Mouse (Mus musculus) adrenal gland, postnatal 14 days (tissue): ENCODE data around the gene Zfp275. TPM values are rescaled to one million over a fixed set of nuclear protein-coding genes. Genes with fewer than 3 reads are reported as not detected.
"Not testable (repeated sequence)": the region's sequence is repeated elsewhere in the genome, so short reads cannot be mapped to it uniquely, and the experiment has no call there.

Experiments
- DNase-seq: peaks from one replicate; pipeline ENCODE4 v3.0.0; 2021; ENCODE audit warnings: mixed read lengths
- long read RNA-seq, 2 experiments: library from polyadenylated mRNA; stranded (forward); transcript quantifications; one replicate each; pipeline ENCODE4 v2.0.0; 2021
- total RNA-seq: library from RNA; stranded (reverse); gene quantifications from 2 replicates; pipeline ENCODE4 v1.2.3, GENCODE M21; 2021

Gene Zfp275
- total RNA-seq = 19.3 and 22.9 TPM in 2 replicates
- long read RNA-seq, experiment 1, partial matches to known transcripts = 0 of 2 reads
- long read RNA-seq, experiment 1, other reads (novel, unspliced or antisense) = 2 of 2 reads
- long read RNA-seq, experiment 2, partial matches to known transcripts = 0 of 9 reads
- long read RNA-seq, experiment 2, other reads (novel, unspliced or antisense) = 9 of 9 reads

DNA sequence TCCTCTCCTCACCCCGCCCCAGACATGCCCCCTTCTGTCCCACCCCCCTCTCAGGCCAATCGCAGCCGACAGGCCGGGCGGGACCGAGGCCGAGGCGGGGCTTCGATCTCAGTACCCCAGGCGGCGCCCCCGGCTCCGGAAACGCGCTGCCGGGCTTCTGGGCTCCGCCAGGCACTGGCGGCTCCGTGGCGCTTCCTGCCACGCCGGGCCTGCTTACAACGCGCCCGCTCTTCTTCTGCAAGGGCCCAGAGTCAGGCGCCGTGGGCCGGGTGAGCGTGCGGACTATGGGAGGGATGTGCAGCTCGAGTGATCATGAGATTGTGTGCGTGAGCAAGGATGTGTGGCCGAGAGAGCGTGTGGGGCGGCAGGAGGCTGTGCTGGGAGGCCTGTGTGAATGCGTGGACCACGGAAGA is at the start of gene Zfp275:
TSS of gene Zfp275 (plus strand) at position 139 of the 413 bp plus-strand sequence.
- peak; percentile 87 for DNase-seq

DNA sequence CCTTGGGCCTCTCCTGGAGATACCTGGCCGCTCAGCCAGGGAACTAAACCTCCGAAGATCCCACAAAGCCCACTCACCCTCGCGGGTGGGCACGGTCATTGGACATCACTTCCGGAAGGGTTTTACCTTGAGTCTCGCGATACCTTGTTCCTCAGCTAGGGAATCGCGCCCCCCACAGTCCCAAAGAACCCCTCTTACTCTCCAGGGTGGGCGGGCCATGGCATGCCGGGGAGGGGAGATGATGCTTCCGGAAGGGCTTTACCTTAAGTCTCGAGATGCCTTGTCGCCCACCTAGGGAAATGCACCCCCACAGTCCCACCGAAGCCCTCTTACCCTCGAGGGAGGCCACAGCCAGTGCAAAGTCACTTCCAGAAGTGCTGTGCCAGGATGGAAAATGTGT is 49.5 kb upstream of the Zfp275 start, which contains the start of the genes Xlr5a and Xlr5c:
TSS of gene Xlr5a (minus strand) at position 101 of the 400 bp plus-strand sequence.
TSS of gene Xlr5c (minus strand) at position 101 of the 400 bp plus-strand sequence.
- DNase-seq = not testable (repeated sequence)

DNA sequence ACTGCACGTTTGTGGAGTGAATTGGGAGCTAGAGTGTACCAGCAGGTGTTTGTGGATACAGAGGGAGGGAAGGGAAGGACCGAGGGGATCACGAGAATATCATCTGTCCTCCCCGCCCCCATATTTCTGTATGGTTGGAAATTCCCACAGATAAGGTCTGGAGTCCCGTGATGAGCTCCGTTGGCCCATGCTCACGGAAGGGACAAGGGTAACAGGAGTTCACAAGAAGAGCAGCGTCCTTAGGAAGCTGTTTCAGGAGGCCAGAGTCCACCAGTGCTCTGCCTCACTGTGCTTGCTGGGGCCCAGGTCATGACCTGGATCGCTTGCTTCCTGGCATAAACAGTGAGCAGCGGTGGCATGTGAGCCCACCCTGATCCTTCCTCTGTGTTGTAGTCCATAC is 46.7 kb upstream of the Zfp275 start:
- not testable (repeated sequence) for DNase-seq

DNA sequence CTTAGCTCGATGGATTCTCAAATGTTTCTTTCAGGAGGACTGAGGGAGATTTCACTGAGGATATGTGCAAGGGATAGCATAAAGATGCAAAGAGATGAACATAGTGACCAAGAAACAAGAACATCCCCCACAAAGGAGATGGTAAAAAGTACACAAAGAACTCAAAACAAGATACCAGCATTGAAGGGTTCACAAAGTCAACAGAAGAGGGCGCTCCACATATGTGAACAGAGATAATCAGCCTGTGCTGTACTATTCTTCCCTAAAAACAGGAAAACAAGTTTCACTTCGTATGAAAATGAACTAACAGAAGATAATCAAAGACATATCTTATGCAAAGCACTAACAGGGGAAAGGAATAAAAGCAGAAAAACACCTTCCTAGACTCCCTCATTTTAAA is 29.9 kb upstream of the Zfp275 start:
- DNase-seq = peak; percentile 39

DNA sequence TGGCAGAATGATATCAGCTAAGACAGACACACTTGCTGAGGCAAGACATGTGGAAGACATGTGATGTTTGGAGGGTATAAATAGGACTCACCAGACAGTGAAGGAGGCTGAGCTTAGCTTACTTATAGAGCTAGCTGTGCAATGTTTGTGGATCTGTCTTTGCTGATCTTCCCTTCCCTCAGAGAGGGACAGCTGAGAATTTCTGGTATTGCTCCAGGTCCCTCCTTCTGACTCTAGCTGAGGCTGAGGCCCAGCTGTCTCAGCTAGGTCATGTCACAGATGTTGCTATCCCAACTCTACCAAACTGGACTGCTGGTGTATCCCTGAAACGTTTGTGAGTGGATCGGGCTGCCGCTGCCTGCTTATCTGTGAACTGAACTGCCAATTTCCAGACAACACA is 21.4 kb upstream of the Zfp275 start:
- DNase-seq = no peak

DNA sequence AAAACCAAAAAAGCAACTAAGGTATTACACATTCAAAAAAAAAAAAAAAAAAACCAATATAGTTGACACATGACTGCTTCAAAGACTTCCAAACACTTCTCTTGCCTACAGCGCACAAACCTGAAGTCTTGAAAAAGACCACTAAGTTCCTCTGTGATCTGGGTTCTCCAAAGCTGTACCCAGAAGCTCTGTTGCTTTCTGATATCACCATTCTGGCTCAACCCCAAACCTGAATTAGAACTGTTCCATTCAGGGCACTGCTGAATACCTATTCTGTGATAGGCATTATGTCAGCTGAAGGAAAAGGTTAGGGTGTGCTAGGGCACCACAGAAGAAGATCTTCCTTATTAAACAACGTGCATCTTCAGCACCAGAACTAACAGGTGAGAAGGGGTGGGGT is 15.2 kb upstream of the Zfp275 start:
- DNase-seq = no peak

DNA sequence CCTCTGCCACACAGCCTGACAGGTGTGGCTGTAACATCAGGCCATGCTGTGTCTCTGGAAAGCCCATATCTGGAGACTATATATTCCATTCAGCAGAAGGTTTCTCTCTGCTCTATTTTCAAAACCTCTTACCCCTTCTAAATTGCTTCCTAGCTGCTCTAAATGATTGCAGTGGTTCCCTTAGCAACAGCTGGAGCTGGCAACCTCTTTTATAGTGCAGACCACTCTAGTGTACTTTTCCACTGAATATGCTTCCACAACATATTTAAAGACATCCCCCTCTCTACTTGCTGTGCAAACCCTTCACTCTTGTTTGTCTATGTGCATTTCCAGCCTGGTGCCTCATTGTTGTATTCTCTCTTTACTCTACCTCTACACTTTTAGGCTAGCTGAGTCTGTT is 8.9 kb upstream of the Zfp275 start:
- no peak for DNase-seq

DNA sequence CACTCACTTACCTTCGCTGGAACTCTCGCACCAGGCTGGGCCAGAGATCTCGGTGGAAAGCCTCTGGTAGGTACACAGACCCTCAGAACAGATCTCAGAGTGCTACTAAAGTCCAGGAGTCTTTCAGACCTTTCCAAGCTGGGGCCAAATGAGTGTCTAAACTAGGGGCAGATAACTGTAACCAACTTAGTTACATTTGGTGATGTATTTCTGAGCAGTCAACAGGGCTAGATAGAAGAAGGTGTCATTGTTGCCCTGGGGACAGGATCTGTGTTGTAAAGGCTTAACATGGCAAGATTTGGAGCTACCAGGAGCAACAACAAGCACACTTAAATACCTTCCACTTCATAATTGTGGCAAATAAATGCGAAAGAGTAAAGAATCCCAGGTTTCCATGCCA is 5.7 kb upstream of the Zfp275 start, which contains the start of gene Gm45015:
TSS of gene Gm45015 (minus strand) at position 101 of the 400 bp plus-strand sequence.
- DNase-seq = no peak

DNA sequence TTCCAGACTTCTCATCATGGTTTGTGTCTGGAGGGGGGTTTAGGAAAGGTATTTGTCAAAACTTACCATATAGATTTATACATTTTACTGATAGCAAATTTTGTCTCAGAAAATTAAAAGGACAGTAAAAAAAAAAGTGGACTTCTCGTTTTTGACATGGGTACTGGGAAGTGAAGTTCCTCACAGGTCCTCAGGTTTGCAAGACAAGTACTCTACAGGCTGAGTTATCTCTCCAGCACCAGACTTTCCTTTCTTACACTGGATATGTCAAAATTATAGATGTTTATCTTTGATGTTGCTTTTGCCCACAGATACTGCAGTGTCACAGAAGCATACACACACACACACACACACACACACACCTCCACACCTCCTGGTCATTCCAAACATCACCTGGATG is 948 bp upstream of the Zfp275 start:
- DNase-seq = no peak

DNA sequence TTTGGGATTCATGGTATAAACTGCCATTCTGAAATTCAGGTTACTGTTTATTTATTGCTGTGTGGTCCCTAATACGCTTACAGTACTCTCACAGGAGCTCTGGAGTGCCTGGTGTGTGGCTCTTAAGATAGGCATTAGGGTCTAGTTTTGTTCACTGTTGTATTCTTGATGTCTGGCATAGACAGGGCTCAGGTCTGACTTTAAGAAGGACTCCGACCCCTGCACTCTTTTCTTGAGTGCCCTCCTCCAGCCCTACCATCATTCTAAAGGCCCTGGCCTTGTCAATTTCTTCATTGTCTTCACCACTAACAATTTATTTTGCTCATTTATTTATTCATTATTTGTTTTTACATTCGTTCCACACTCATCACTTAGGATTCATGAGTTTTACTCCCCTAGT is 353 bp upstream of the Zfp275 start:
- no peak for DNase-seq

DNA sequence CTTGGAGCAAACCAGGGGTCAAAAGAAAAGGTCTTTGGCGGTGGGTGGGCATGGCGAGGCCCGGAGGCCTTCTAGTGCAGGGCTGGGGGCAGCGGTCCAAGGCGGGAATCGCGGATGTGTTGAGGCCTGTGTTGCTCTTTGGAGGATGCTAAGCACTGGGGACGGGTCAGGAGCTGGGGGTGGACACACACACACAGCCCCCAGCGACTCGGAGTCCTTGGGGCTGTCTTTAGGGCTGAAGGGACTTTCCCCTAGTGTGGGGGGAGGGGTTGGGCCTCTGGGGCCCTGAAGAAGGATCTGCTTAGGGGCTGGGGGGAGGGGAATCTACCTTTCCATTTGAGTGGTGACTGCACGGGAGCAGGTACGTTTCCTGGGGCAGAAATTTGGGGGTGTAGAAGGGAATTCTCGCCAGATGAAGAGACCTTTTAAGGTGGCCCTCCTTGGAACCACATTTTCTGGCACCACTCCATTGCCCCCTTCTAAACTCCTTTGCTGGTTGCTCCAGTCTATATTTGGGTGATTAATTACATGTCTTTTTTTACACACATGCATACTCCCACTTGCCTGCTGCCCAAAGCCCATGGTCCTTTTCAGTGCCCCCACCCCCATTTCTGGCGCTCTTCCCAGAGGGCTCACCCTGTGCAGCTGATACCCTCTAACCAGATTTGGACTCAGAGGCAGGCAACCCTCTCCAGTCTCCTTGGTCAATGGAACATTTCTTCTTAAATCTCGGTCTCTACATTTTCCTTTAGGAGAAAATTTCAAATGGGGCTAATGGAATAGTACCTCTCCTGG is 717 bp downstream of the Zfp275 start:
- DNase-seq = peak; percentile 30

DNA sequence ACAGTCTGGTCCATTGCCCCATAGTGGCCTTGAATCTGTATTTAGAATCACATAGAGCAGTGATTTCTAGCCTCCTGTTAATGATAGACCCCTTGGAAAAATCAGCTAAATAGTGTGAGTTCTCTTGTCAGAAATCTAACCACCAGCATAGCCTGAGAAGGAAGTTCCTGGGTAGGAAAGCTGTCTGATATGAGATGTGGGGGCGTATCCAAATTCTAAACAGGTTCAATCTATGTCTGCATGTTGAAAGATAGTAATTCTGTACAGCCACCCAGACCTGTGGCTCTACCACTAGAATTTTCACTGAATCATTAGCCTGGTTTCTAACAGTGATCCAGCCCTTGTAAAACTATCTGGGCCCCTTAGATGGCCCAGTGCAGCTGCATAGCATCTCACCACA is 1.4 kb downstream of the Zfp275 start:
- no peak for DNase-seq

DNA sequence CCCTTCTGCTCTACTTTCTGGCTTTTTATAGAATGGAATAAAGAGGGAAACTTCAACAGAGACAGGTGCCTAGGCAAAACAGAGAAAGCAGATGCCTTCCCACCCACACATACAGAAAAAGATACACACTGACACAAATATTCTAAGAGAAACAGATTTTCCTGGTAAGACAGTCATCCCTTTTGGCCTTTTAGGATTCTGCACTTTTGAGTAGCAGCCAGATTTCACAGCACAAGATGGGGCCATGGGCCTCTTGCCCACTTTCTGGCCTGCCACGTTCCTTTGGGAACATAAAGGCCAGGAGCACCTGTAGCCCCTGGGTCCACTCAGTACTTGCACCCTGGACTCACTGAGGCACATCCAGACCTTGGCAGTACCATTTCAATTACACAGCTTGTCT is 1.9 kb downstream of the Zfp275 start:
- DNase-seq = no peak

DNA sequence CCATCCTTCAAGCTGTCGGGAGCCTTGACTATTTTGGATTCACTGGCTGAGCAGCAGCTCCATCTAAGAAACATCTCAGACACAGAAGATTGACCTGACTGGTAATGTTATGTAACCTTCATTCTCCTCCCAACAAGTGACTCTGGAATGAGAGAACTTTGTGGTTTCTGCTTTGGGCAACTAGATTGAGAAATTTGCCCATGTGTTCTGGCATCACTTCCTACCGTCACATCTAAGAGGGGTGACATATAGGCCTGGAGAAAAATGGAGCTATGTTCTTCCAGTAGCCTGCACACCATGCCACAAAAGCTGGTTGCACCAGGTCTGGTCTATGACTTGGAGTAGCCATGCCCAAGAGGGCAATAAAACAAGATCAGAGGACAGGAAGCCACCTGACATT is 13.7 kb downstream of the Zfp275 start:
- no peak for DNase-seq

DNA sequence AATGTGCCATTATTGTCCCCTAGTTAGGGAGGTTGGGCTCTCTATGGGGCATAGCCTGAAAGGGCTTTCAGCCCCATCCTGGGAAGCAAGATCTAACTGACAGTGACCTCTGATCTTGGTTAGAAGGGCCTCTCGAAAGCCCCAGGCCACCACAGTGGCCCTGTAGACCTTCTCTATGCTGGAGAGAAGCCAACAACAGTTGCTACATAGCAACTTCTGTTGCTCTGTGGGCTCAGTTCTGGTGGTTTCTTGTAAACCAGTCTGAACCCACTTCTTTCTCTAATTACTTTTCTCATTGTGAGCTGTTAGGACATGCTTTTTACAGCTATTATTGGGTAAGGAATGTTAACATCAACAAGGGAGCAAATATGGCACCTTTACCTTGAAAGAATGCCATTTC is 14.3 kb downstream of the Zfp275 start:
- DNase-seq = no peak

DNA sequence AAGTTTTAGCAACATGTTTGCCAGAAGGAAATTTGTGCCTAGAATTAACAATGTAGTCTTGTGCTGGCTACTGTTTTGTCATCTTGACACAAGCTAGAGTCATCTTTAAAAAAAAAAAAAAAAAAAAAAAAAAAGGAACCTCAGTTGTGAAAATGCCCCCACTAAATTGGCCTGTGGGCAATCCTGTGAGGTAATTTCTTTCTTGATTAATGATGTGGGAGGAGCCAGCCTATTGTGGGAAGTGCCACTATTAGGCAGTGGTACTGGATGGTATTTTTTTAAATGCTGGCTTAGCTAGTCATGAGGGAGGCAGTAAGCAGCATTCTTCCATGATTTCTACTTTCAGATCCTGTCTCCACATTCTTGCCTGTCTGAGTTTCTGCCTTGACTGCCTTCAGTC is 20.9 kb downstream of the Zfp275 start:
- DNase-seq = no peak

DNA sequence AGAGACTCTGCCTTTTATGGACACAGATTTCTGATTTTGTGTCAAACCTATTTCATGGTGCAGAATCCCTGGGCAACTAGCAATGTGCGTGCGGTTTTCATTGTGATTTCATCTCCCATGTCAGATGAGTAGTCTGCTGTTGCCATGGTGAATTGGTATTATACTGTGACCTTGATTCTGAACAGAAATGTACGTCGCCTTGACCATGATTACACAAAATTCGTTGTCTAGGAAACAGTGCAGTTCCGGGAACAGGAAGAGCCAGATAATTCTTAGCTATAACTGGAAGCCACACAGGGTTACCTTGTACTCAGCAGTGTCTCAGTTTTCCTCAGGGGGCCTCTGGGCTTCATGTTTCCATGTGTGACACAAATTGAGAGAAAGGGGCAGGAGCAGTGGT is 42.0 kb downstream of the Zfp275 start:
- no peak for DNase-seq

DNA sequence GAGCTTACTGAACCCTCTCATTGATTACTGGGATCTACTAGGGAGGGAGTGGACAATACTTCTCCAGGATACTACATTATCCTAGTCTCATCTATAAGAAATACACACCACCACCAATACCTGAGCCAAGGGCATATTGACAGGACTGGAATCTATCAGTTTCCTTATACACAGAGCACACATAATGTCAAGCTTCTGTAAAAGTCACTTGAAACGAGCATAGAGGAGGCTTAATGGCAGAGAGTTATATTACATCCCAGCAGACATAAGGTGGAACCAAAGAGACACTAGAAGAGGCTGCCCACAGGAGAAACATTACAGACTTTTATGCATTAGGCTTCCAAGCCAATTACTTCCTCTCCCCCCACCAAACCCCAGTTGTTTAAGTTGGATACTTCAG is 42.5 kb downstream of the Zfp275 start:
- DNase-seq = no peak

DNA sequence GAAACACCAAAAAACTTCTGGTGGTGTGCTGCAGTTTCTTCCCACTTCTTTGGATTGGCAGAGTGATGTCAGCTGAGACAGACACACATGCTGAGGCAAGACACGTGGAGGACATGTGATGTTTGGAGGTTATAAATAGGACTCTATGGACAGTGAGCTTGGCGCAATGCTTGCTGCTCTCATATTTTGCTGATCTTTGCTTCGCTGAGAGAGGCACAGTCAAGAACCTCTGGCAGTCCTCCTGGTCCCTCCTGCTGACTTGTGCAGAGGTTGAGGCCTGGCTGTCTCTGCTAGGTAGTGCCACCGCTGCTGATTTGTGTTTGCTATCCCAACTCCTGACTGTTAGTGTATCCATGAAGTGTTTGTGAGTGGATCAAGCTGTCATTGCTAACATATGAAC is 49.1 kb downstream of the Zfp275 start:
- DNase-seq = no peak

DNA sequence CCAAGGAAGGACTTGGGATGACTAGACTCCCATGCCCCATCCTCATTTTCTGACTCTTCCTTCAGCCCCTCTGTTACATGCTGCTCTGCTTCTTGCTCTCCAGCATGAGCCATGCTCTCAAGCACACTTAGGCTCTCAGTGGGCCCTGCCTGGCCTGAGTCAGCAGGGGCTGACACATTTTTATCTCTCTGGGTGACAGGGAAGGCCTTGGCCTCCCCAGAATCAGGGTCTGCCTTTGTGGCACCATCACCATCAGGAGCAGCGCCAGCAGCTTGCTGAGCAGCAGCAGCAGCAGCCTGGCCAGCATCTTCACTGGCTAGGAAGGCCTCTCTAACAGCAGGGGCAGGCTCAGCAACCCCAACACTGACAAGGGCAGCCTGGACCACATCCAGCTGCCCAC is 54.0 kb downstream of the Zfp275 start:
- peak; percentile 60 for DNase-seq

DNA sequence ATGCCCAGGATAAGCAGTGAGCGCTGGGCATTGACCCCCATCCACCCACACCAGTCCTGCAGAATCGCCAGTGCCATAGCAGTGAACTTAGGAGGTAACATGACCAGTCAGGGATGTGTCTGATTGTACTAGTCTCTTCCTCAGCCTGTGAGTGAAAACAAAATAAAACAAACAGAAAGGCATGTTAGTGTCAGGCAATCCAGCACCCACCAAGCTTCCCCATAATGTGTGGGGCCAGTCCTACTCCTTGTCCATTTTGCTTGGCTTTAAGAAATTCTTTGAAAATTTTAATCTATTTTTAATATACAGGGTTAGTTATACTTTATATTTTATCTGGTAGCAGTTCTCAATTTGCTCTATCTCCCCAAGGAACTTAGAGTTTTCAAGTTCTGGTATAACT is 56.2 kb downstream of the Zfp275 start, which contains the start of gene Gm18336:
TSS of gene Gm18336 (minus strand) at position 101 of the 400 bp plus-strand sequence.
- DNase-seq = not testable (repeated sequence)

DNA sequence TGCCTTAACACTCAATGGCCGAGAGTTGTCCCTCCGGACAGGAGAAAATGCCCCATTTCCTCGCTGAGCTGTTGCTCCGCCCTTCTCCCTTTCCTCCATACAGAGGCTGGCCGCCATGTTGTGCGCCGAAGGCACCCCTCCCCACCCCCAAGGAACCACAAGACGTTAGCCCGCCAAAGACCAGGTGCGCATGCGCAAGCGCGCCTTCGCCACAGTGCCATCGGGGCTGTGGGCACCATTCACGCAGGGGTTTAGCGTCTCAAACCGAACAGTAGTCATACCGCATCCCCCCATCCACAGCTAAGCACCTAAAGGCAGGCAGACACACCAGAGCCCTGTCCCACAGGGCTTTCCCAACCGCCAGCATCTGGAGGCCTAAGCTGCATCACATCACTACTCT is 58.5 kb downstream of the Zfp275 start:
- no peak for DNase-seq

DNA sequence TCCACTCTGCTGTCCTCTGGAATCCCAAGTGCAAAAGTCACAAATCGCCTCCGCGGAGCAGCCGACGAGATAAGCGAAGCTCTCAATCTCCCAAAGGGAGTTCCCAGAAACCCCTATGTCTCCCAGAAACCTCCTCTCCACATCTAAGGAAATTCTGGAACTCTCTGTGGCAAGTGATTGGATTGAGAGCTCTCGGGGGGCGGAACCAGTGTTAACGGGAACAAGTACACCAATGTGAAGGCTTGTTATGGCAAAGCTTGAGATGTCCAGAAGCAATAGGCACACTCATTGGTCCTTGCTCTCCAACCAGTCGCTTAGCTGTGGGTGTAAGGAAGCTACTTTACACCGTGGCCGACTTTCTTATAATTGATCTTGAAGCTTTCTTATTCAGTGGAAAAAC is 59.2 kb downstream of the Zfp275 start:
- no peak for DNase-seq
